Mouse (Mus musculus) MEL (cell line): Measurements from ENCODE around the gene Cd200r2.

ENCODE experiments used
- CTCF ChIP-seq, 3 experiments: IDR thresholded peaks in 2 of 3; conservative IDR thresholded peaks in 1 of 3; 2 replicates each; pipeline ENCODE4 v1.5.1; 2011 to 2012; ENCODE audit warnings: low read length in 3 of 3, low read depth in 2 of 3, mild to moderate bottlenecking in 2 of 3, improper control_type of control experiment in 1 of 3, inconsistent platforms in 1 of 3, mixed read lengths in 1 of 3, moderate library complexity in 1 of 3; ENCODE audit not compliant: control insufficient read depth in 1 of 3, insufficient read depth in 1 of 3, poor library complexity in 1 of 3, severe bottlenecking in 1 of 3
- MAX ChIP-seq: IDR thresholded peaks from 2 replicates; pipeline ENCODE4 v1.6.1; 2011; ENCODE audit warnings: low read length, improper control_type of control experiment
- TBP ChIP-seq: IDR thresholded peaks from 2 replicates; pipeline ENCODE4 v1.8.0; 2011; ENCODE audit warnings: low read depth, low read length, improper control_type of control experiment

DNA sequence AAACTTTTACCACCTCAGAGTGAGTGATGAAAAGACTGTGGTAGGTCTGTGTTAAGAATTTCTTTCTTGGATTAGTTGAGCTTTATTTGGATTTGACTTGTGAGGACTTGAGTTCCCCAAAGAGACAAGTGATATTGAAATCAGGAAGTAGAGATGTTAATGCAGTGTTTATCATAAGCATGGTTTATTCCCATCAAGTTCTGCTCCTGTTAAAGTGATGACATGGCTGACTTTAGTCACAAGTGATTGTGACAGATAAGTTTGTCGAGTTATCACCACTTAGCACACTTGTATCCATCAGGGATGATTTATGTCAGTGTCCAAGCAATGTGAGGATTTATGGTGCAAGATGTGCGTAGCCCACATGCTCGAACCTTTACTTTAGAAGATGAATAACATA, 34.6 kb upstream of the Cd200r2 start:
- TF ChIP-seq CTCF (IDR thresholded peaks at IDR 0.05 in 2 of 3, conservative IDR thresholded peaks at IDR 0.05 in 1 of 3; ENCODE audit: control insufficient read depth in 1 of 3, insufficient read depth in 1 of 3, low read depth in 2 of 3, low read length in 3 of 3, poor library complexity in 1 of 3, severe bottlenecking in 1 of 3), result no peak
- TF ChIP-seq TBP, result no peak
- TF ChIP-seq MAX, result no peak
